Mouse (Mus musculus): ENCODE results near the gene Spats2. TPM values are rescaled to one million over a fixed set of nuclear protein-coding genes. Genes with fewer than 3 reads are reported as not detected.
A peak's percentile ranks its signal among the peaks of the same experiment; 100 is the strongest.

Gene Spats2
- polyA plus RNA-seq, 1 experiment from 2014 or later = 50.5 TPM

DNA sequence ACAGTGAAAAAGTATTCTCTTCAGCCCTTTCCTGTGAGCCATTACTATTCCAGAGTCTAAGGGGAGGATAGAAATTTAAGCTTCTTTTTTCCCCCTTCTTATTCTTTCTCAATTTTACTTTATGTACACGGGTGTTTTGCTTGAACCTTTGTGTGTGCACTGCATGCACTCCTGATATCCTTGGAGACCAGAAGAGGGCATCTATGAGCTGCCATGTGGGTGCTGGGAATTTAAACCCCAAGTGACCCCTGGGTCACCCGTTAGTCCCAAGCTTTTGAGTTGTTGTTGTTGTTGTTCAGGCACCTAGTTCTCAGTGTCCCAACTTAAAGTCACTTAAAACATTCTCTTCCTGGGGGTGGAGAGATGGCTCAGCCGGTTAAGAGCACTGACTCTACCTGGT, 25.7 kb upstream of the Spats2 start:
- 63% methylated on average over 3 of the region's 3 CpGs for WGBS
- H3K27ac ChIP-seq = no peak overlapping the region
- no peaks in the 10 kb centered on the region for H3K9me3 ChIP-seq
- peaks cover 62% of the 10 kb centered on the region for H3K27me3 ChIP-seq
- H3K4me3 ChIP-seq = no peak overlapping the region
- no peaks in the 10 kb centered on the region for H3K36me3 ChIP-seq
- no peak overlapping the region for H3K4me2 ChIP-seq (replicated peaks)
- H3K9ac ChIP-seq = no peak overlapping the region
- H3K4me1 ChIP-seq = peaks cover 35% of the 10 kb centered on the region
- no peak for ATAC-seq (ENCODE audit: low FRiP score, low read depth)

DNA sequence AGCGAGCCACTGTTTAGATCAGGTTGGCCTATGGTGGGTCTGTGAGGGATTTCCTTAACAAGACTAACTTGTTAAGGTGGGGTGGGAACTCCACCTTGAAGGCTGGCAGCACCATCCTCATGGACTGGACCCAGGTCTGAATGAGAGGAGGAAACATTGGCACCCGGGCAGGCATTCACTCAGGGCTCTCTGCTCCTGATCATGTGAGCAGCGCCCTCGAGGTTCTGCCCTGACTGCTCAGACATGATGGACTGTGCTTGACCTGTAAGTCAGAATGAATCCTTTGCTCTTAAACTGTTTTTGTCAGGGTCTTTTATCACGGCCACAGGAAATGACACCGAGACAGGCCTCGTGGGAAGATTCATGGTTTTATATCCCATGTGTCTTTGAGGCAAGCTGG, 20.5 kb upstream of the Spats2 start:
- 46% methylated on average over 7 of the region's 7 CpGs for WGBS
- Histone ChIP-seq H3K4me3 (no peak overlapping the region), H3K27me3 (peaks cover 10% of the 10 kb centered on the region; the same call in 1 of the 2 replicates)

DNA sequence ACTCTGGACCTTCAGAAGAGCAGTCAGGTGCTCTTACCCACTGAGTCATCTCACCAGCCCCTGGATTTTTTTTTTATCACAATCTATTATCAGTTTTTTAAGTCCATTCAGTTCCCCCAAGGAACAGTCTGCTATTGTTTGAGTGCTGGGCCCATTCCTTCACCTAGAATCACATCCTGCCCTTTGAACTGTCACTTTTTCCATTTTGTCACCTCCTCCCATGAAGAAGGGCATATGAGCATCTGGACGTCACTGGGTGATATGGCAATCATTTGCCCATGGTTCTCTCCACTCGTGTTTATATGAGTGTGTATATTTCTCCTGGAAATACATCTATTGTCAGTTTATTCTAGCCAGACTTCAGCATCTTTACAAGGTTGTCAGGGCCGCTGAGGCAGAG, 17.9 kb upstream of the Spats2 start:
- H3K4me1 ChIP-seq = no peaks in the 10 kb centered on the region
- WGBS = 82% methylated on average over 3 of the region's 3 CpGs
- H3K36me3 ChIP-seq = no peaks in the 10 kb centered on the region
- H3K9ac ChIP-seq = no peak overlapping the region
- no peaks in the 10 kb centered on the region for H3K27me3 ChIP-seq
- H3K4me3 ChIP-seq = no peak overlapping the region
- no peak for ATAC-seq (ENCODE audit: low FRiP score, low read depth)
- no peak overlapping the region for H3K27ac ChIP-seq
- H3K4me2 ChIP-seq (replicated peaks) = no peak overlapping the region
- no peaks in the 10 kb centered on the region for H3K9me3 ChIP-seq

More for the DNA sequence above, 20.5 kb upstream of the Spats2 start:
- Histone ChIP-seq H3K27ac (no peak overlapping the region), H3K9ac (no peak overlapping the region), H3K4me2 (replicated peaks) (no peak overlapping the region), H3K4me1 (no peaks in the 10 kb centered on the region), H3K36me3 (no peaks in the 10 kb centered on the region), H3K9me3 (no peaks in the 10 kb centered on the region)
- ATAC-seq (ENCODE audit: low FRiP score, low read depth) = no peak

DNA sequence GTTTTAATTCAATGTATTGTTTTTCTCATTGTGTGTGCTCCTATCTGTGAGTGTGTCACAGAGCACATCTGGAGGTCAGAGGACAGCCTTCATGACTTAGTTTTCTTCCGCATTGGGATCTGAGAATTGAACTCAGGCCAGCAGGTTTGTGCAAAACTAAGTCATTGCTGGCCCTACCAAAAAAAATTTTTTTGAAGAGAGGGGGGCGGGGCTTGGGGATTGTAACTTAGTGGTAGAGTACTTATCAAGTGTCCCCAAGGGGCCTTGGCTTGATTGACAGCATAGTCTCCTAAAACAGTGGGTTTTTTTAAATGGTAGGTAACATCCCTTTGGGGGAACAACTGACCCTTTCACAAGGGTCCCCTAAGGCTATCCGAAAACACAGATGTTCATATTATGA, 14.6 kb upstream of the Spats2 start:
- ATAC-seq (ENCODE audit: low FRiP score, low read depth) = no peak
- H3K27ac ChIP-seq = no peak overlapping the region
- H3K9me3 ChIP-seq = no peaks in the 10 kb centered on the region
- H3K4me2 ChIP-seq (replicated peaks) = no peak overlapping the region
- no peaks in the 10 kb centered on the region for H3K27me3 ChIP-seq
- H3K4me3 ChIP-seq = no peak overlapping the region
- no peaks in the 10 kb centered on the region for H3K4me1 ChIP-seq
- 86% methylated on average over 3 of the region's 3 CpGs for WGBS
- no peak overlapping the region for H3K9ac ChIP-seq
- H3K36me3 ChIP-seq = no peaks in the 10 kb centered on the region

DNA sequence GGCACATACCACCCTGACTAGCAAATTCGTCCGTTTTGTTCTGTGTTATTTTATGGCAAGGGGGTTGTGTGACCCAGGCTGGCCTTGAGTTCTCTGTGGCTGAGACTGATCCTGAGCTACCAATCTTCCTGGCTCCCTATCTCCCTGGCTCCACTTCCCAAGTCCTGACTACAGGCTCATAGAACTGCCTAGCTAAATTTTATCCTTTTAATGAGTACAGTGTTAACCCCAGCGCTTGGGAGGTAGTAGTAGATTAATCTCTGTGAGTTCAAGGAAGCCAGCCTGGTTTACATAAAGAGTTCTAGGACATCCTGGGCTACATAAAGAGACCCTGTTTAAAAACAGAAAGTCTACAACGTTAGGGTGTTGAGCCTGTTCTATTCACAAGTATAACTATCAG, 13.9 kb upstream of the Spats2 start:
- Histone ChIP-seq H3K9ac (no peak overlapping the region), H3K4me1 (no peaks in the 10 kb centered on the region), H3K4me3 (no peak overlapping the region), H3K27me3 (no peaks in the 10 kb centered on the region), H3K27ac (no peak overlapping the region), H3K4me2 (replicated peaks) (no peak overlapping the region), H3K36me3 (no peaks in the 10 kb centered on the region), H3K9me3 (no peaks in the 10 kb centered on the region)
- ATAC-seq (ENCODE audit: low FRiP score, low read depth) = no peak
- 57% methylated on average over 4 of the region's 4 CpGs for WGBS

DNA sequence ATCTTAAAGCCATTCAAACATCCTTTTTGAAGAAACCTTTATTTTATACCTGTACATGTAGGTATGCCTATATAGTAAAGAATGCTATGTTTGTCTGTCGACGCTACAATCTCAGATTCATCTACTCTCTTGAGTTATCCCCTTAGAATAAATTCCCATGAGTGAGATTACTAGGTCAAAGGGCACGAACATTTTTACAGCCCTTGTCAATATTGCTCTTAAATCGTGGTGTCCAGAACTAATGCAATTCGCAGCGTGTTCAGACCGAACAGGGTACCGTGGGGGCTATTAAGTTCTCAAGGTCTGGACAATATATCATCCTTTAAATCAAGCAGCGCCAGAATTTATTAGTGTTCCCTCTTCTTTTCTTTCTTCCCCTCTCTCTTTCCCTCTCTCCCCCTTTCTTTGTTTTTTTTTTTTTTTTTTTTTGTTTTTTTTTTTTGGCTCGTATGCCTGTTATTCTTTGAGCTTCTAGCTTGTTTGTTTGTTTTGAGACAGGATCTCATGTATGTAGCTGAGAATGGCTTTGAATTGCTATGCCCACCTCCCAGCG, 12.8 kb upstream of the Spats2 start:
- H3K9me3 ChIP-seq = no peaks in the 10 kb centered on the region
- no peak overlapping the region for H3K27ac ChIP-seq
- WGBS = 35% methylated on average over 11 of the region's 11 CpGs
- H3K27me3 ChIP-seq = no peaks in the 10 kb centered on the region
- H3K9ac ChIP-seq = no peak overlapping the region
- H3K4me2 ChIP-seq (replicated peaks) = peak overlapping the region; percentile 45
- H3K36me3 ChIP-seq = no peaks in the 10 kb centered on the region
- H3K4me1 ChIP-seq = no peaks in the 10 kb centered on the region
- no peak for ATAC-seq (ENCODE audit: low FRiP score, low read depth)
- H3K4me3 ChIP-seq = peak overlapping the region; percentile 2; the same call in 1 of the 2 replicates

DNA sequence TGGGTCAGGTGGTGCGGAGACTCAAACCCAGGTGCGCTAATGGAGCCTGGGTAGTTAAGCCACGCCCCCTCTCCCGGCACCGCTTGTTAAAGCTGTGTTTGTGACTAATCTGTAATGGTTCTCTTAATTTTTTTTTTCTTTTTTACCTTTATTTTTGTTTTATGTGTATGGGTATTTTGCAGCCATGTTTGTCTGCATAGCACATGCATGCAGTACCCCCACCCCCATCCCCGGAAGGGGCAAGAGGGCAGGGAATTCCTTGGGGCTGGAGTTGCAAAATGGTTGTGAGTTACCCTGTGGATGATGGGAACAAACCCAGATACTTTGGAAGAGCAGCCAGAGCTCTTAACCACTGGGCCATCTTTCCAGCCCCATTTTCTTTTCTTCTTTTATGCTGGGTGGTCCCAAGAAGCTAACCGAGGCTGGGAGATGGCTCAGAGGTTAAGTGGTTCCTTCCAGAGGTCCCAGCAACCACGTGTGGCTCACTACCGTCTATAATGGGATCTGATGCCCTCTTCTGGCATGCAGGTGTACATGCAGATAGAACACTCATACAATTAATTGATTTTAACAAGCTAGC, 12.2 kb upstream of the Spats2 start:
- H3K27me3 ChIP-seq = no peaks in the 10 kb centered on the region
- no peak overlapping the region for H3K27ac ChIP-seq
- peak overlapping the region; percentile 2; the same call in 1 of the 2 replicates for H3K4me3 ChIP-seq
- no peak for ATAC-seq (ENCODE audit: low FRiP score, low read depth)
- H3K9ac ChIP-seq = no peak overlapping the region
- no peaks in the 10 kb centered on the region for H3K4me1 ChIP-seq
- H3K36me3 ChIP-seq = no peaks in the 10 kb centered on the region
- H3K9me3 ChIP-seq = no peaks in the 10 kb centered on the region
- WGBS = 6% methylated on average over 9 of the region's 9 CpGs
- H3K4me2 ChIP-seq (replicated peaks) = peak overlapping the region; percentile 45

DNA sequence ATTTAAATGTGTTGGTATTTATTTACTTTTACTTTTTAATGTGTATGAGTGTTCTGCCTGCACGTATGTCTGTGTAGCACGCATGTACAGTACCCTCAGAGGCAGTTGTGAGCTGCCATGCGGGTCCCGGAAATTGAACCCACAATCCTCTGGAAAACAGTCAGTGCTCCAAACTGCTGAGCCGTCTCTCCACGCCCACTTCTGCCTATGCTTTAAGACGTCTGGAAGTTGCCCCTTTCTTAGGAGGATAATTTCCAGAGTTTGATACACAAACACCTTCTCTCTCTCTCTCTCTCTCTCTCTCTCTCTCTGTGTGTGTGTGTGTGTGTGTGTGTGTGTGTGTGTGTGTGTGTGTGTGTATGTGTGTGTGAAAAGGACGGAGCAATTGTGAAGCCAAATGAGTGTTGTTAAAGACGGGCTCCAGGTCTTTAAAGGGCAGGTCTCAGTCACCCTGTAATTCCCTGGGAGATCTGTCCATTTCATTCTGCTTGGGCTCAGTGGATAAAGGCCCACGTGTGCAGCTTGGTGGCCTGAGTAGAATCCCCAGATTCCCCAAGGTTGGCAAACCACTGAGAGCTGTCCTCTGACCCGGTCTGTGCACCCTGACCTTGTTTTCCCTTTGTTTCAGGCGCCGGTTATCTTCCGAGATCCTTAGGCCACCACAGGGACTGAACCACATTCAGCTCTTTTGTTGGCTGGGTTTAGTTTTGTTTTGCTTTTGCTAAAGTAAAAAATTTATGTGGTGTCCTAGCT, 11.2 kb upstream of the Spats2 start:
- 54% methylated on average over 14 of the region's 14 CpGs for WGBS
- Histone ChIP-seq H3K27ac (no peak overlapping the region), H3K9ac (no peak overlapping the region), H3K4me1 (no peaks in the 10 kb centered on the region), H3K4me2 (replicated peaks) (no peak overlapping the region), H3K4me3 (no peak overlapping the region), H3K9me3 (no peaks in the 10 kb centered on the region), H3K27me3 (no peaks in the 10 kb centered on the region), H3K36me3 (no peaks in the 10 kb centered on the region)
- ATAC-seq (ENCODE audit: low FRiP score, low read depth) = no peak

DNA sequence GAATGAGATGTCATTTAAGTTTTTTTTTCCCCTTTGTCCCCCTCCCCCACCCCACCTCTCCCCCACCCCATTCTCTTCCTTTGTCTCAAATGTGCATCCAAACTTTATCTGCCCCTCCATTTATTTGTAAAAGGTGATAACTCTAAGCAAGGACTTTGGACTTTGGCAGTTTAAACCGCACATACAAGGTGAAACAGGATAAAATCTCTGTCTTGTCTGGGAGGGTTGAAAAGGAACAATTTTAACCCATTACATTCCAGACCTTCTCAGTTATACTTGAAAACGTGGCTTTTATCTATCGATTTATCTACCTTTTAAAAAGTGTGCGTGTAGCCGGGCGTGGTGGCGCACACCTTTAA, 10.7 kb upstream of the Spats2 start:
- WGBS = 86% methylated on average over 7 of the region's 7 CpGs
- Histone ChIP-seq H3K4me3 (no peak overlapping the region), H3K9ac (no peak overlapping the region), H3K27ac (no peak overlapping the region), H3K36me3 (no peaks in the 10 kb centered on the region), H3K4me1 (no peaks in the 10 kb centered on the region), H3K9me3 (no peaks in the 10 kb centered on the region), H3K4me2 (replicated peaks) (no peak overlapping the region), H3K27me3 (no peaks in the 10 kb centered on the region)
- no peak for ATAC-seq (ENCODE audit: low FRiP score, low read depth)

DNA sequence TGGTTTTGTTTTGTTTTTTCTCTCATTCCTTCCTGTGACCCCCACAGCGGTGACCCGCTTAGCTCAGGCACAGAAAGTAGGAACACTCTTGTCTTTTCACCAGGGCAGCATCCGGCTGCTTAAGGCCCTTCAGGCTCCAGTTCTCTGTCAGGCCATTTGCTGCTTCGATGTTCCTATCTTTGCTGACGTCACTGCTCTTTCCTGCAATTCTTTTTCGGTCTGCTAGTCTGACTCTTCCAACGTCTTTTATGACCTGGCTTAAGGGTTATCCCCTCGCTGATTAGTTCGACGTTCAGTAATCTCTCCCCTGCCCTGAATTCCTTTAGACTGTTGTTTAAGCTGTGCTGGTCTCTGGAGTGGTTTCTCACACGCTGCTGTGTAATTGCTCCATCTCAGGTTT, 9.2 kb upstream of the Spats2 start:
- H3K9ac ChIP-seq = no peak overlapping the region
- H3K27me3 ChIP-seq = peaks cover 3% of the 10 kb centered on the region; the same call in 1 of the 2 replicates
- H3K27ac ChIP-seq = no peak overlapping the region
- no peaks in the 10 kb centered on the region for H3K36me3 ChIP-seq
- no peak overlapping the region for H3K4me2 ChIP-seq (replicated peaks)
- 32% methylated on average over 11 of the region's 11 CpGs for WGBS
- H3K4me3 ChIP-seq = no peak overlapping the region
- no peak for ATAC-seq (ENCODE audit: low FRiP score, low read depth)
- no peaks in the 10 kb centered on the region for H3K9me3 ChIP-seq
- no peaks in the 10 kb centered on the region for H3K4me1 ChIP-seq

DNA sequence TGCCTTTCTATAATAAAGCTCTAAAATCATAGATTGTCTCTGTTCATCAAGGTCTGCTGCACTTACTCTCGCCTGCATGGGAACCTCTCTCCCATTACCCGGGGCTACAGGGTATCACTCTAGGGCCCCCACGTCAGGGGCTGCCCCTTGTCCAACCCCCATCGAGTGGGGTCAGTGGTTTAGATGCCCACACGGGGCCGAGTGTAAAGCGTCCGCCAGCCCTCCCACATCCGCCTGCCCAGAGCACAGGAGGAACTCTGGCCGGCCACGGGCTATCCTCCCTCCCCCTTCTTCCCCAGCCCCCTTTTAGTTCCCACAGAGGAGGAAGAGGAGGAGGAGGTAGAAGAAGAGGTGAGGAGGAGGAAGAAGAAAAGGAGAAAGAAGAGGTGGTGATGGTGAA, 4.9 kb upstream of the Spats2 start:
- ATAC-seq (ENCODE audit: low FRiP score, low read depth) = no peak
- H3K4me2 ChIP-seq (replicated peaks) = no peak overlapping the region
- H3K9me3 ChIP-seq = no peaks in the 10 kb centered on the region
- 14% methylated on average over 11 of the region's 11 CpGs for WGBS
- no peak overlapping the region for H3K9ac ChIP-seq
- no peak overlapping the region for H3K4me3 ChIP-seq
- no peak overlapping the region for H3K27ac ChIP-seq
- H3K27me3 ChIP-seq = peaks cover 3% of the 10 kb centered on the region; the same call in 1 of the 2 replicates
- H3K36me3 ChIP-seq = no peaks in the 10 kb centered on the region
- peaks cover 7% of the 10 kb centered on the region; the same call in 1 of the 2 replicates for H3K4me1 ChIP-seq

DNA sequence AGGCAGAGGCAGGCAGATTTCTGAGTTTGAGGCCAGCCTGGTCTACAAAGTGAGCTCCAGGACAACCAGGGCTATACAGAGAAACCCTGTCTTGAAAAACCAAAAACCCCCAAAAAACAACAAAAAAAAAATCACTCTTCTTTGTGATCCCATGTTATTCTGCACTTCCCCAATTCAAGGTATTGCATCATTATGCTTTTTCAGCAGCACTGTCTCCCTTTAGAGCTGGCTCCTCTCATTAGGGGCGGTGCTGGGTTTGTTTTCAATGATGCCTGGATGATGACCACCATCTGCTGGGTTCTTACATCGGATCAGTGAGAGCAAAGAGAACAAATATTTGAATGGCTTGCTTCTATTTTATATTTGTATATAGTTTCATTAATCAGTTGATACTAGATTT, 3.1 kb upstream of the Spats2 start:
- peaks cover 3% of the 10 kb centered on the region; the same call in 1 of the 2 replicates for H3K27me3 ChIP-seq
- no peak overlapping the region for H3K4me2 ChIP-seq (replicated peaks)
- ATAC-seq (ENCODE audit: low FRiP score, low read depth) = no peak
- no peak overlapping the region for H3K27ac ChIP-seq
- H3K9me3 ChIP-seq = no peaks in the 10 kb centered on the region
- no peak overlapping the region for H3K4me3 ChIP-seq
- H3K36me3 ChIP-seq = no peaks in the 10 kb centered on the region
- peaks cover 7% of the 10 kb centered on the region; the same call in 1 of the 2 replicates for H3K4me1 ChIP-seq
- no peak overlapping the region for H3K9ac ChIP-seq
- WGBS = 81% methylated on average over 2 of the region's 2 CpGs

Measured in limb, embryonic 13.5 days (tissue).